Mouse (Mus musculus): ENCODE measurements at regions not wholly inside any gene's neighbourhood (a gene's known extent, or its start where the extent isn't known, plus 50 kb on each side); places are given as distances from the start of the nearest gene placed in this dataset.

GRCm38 (mm10) chr2:21963343-21964026, 263.8 kb upstream of the Myo3a start:
- Histone ChIP-seq H3K79me2 (replicated peaks; ENCODE audit: control insufficient read depth, extremely low read depth, insufficient read depth, poor library complexity, severe bottlenecking) (no peaks in the 10 kb centered on the region), H3K27me3 (replicated peaks) (no peaks in the 10 kb centered on the region), H3K36me3 (replicated peaks in 1 of 2; ENCODE audit: control insufficient read depth in 1 of 2, insufficient read depth in 1 of 2, low read length in 1 of 2) (no peaks in the 10 kb centered on the region), H3K27ac (ENCODE audit: insufficient read depth, low read depth) (no peak overlapping the region), H3K4me1 (ENCODE audit: control insufficient read depth in 1 of 2, insufficient read depth in 2 of 2) (peaks cover 0 to 11% of the 10 kb centered on the region in 2 experiments; a peak in 2 of 4 replicates), H3K4me3 (replicated peaks in 1 of 3; ENCODE audit: low read depth in 2 of 3, low read length in 2 of 3, poor library complexity in 1 of 3) (no peak overlapping the region), H3K4me2 (ENCODE audit: insufficient read depth, low read depth, poor library complexity, severe bottlenecking) (peak overlapping the region; percentile 61), H3K9ac (ENCODE audit: insufficient read depth, low read depth) (no peak overlapping the region; the same call in 1 of the 2 replicates), H3K9me3 (replicated peaks; ENCODE audit: low read length) (no peaks in the 10 kb centered on the region)
- dilution Hi-C loops (cut with MboI; ENCODE audit: extremely low pct_ligation_motif_present, extremely low pct_unique_long_range_greater_than_20kb, low sequenced_read_pairs): no loop called here
- in situ Hi-C loops (cut with MboI; ENCODE audit: low pct_ligation_motif_present, low pct_unique_long_range_greater_than_20kb, low sequenced_read_pairs): loop anchor here (25.0 kb wide), 1 partner anchor 899 kb away; no protein-coding TSS in a partner anchor
- no peak for TF ChIP-seq JUND (conservative IDR thresholded peaks at IDR 0.05; ENCODE audit: low read depth, low read length)
- TF ChIP-seq SMC3 (IDR thresholded peaks at IDR 0.05; ENCODE audit: low read depth, low read length): no peak
- no peak for TF ChIP-seq CHD2 (IDR thresholded peaks at IDR 0.05; ENCODE audit: low read length)
- TF ChIP-seq MAX (IDR thresholded peaks at IDR 0.05; ENCODE audit: low read length): no peak
- no peak for TF ChIP-seq NELFE (IDR thresholded peaks at IDR 0.05; ENCODE audit: low read depth, low read length)
- no peak for TF ChIP-seq ZMIZ1 (IDR thresholded peaks at IDR 0.05; ENCODE audit: low read depth, low read length)
- TF ChIP-seq JUN (IDR thresholded peaks at IDR 0.05; ENCODE audit: insufficient read depth, low read depth, low read length): no peak
- TF ChIP-seq GABPA (IDR thresholded peaks at IDR 0.05; ENCODE audit: insufficient replicate concordance, low read depth, low read length): no peak
- TF ChIP-seq CTCF (conservative IDR thresholded peaks at IDR 0.05 in 1 of 2, IDR thresholded peaks at IDR 0.05 in 1 of 2; ENCODE audit: low read depth in 2 of 2, low read length in 2 of 2): no peak
- no peak for TF ChIP-seq ZNF384 (IDR thresholded peaks at IDR 0.05; ENCODE audit: low read depth, low read length)
- TF ChIP-seq ELF1 (IDR thresholded peaks at IDR 0.05; ENCODE audit: low read depth, low read length): no peak
- TF ChIP-seq MAZ (IDR thresholded peaks at IDR 0.05; ENCODE audit: low read depth, low read length): no peak
- no peak for DNase-seq (ENCODE audit: extremely low read depth)

- no peak overlapping the region for H3K9ac ChIP-seq (ENCODE audit: insufficient read depth, low read depth)
- no peaks in the 10 kb centered on the region for H3K27me3 ChIP-seq (replicated peaks)
- no peak for DNase-seq (ENCODE audit: extremely low read depth)
- no peaks in the 10 kb centered on the region for H3K36me3 ChIP-seq (replicated peaks in 1 of 2; ENCODE audit: control insufficient read depth in 1 of 2, insufficient read depth in 1 of 2, low read length in 1 of 2)
- no peaks in the 10 kb centered on the region for H3K9me3 ChIP-seq (replicated peaks; ENCODE audit: low read length)
- peak overlapping the region; percentile 61 for H3K4me2 ChIP-seq (ENCODE audit: insufficient read depth, low read depth, poor library complexity, severe bottlenecking)
- H3K27ac ChIP-seq (ENCODE audit: insufficient read depth, low read depth): no peak overlapping the region
- no peak for TF ChIP-seq USF1 (IDR thresholded peaks at IDR 0.05; ENCODE audit: low read depth, low read length)
- TF ChIP-seq RCOR1 (conservative IDR thresholded peaks at IDR 0.05; ENCODE audit: low read depth, low read length): no peak
- TF ChIP-seq TBP (conservative IDR thresholded peaks at IDR 0.05; ENCODE audit: low read depth, low read length): no peak
- no peak for TF ChIP-seq ZMIZ1 (IDR thresholded peaks at IDR 0.05; ENCODE audit: low read depth, low read length)
- TF ChIP-seq CTCF (conservative IDR thresholded peaks at IDR 0.05 in 1 of 2, IDR thresholded peaks at IDR 0.05 in 1 of 2; ENCODE audit: low read depth in 2 of 2, low read length in 2 of 2): no peak
- no peak for TF ChIP-seq MAFK (IDR thresholded peaks at IDR 0.05; ENCODE audit: insufficient replicate concordance, low read length)
- no peak for TF ChIP-seq ETS1 (conservative IDR thresholded peaks at IDR 0.05; ENCODE audit: low read depth, low read length)
- TF ChIP-seq MAZ (IDR thresholded peaks at IDR 0.05; ENCODE audit: low read depth, low read length): no peak
- no peak for TF ChIP-seq RAD21 (IDR thresholded peaks at IDR 0.05; ENCODE audit: low read depth, low read length)
- TF ChIP-seq TCF12 (IDR thresholded peaks at IDR 0.05; ENCODE audit: low read depth, low read length): no peak
- no peak for TF ChIP-seq POLR2A (IDR thresholded peaks at IDR 0.05; ENCODE audit: low read depth, low read length)
- TF ChIP-seq IRF4 (IDR thresholded peaks at IDR 0.05; ENCODE audit: low read depth, low read length): no peak
- TF ChIP-seq JUND (conservative IDR thresholded peaks at IDR 0.05; ENCODE audit: low read depth, low read length): no peak
- no peaks in the 10 kb centered on the region for H3K79me2 ChIP-seq (replicated peaks; ENCODE audit: control insufficient read depth, extremely low read depth, insufficient read depth, poor library complexity, severe bottlenecking)
- dilution Hi-C loops (cut with MboI; ENCODE audit: extremely low pct_ligation_motif_present, extremely low pct_unique_long_range_greater_than_20kb, low sequenced_read_pairs) (no loop called here), in situ Hi-C loops (cut with MboI; ENCODE audit: low pct_ligation_motif_present, low pct_unique_long_range_greater_than_20kb, low sequenced_read_pairs) (loop anchor here (25.0 kb wide), 1 partner anchor 898 kb away; no protein-coding TSS in a partner anchor)
- peaks cover 0 to 7% of the 10 kb centered on the region in 2 experiments; a peak in 1 of 4 replicates for H3K4me1 ChIP-seq (ENCODE audit: control insufficient read depth in 1 of 2, insufficient read depth in 2 of 2)
- no peak overlapping the region for H3K4me3 ChIP-seq (replicated peaks in 1 of 3; ENCODE audit: low read depth in 2 of 3, low read length in 2 of 3, poor library complexity in 1 of 3)
Measured at GRCm38 (mm10) chr2:21964027-21964605, 263.2 kb upstream of the Myo3a start.
